Mouse (Mus musculus) left cerebral cortex, postnatal 4 days (tissue): ENCODE measurements at regions not wholly inside any gene's neighbourhood (a gene's known extent, or its start where the extent isn't known, plus 50 kb on each side); places are given as distances from the start of the nearest gene placed in this dataset.

Source experiments
- DNase-seq: peaks from one replicate; pipeline ENCODE4 v3.0.0-alpha.2; 2022
- intact Hi-C: fragments of 180-260 bp; cut with DNase I; formaldehyde crosslinking; loops from one replicate; pipeline ENCODE4 v1.15.1; 2025

- intact Hi-C loops, result no loop called here
- peak; percentile 37 for DNase-seq
Measured at GRCm38 (mm10) chr1:23214462-23215158, 112.6 kb upstream of the 4933415F23Rik start.

GRCm38 (mm10) chr1:23207843-23208242 lies 105.8 kb upstream of the 4933415F23Rik start:
- intact Hi-C loops, result no loop called here
- no peak for DNase-seq

- DNase-seq, result no peak
- intact Hi-C loops, result no loop called here
Measured at GRCm38 (mm10) chr1:23207024-23207423, 105.0 kb upstream of the 4933415F23Rik start.

GRCm38 (mm10) chr1:23202511-23203435 lies 100.7 kb upstream of the 4933415F23Rik start:
- intact Hi-C loops, result no loop called here
- DNase-seq, result no peak

GRCm38 (mm10) chr1:23200460-23200859 lies 98.4 kb upstream of the 4933415F23Rik start:
- intact Hi-C loops, result no loop called here
- no peak for DNase-seq

GRCm38 (mm10) chr1:23190316-23191005 lies 88.4 kb upstream of the 4933415F23Rik start:
- no peak for DNase-seq
- intact Hi-C loops, result no loop called here

GRCm38 (mm10) chr1:23189790-23190189 lies 87.7 kb upstream of the 4933415F23Rik start:
- intact Hi-C loops, result no loop called here
- DNase-seq, result no peak

GRCm38 (mm10) chr1:23188216-23188615 lies 86.2 kb upstream of the 4933415F23Rik start:
- intact Hi-C loops, result no loop called here
- DNase-seq, result no peak

- intact Hi-C loops, result no loop called here
- no peak for DNase-seq
Measured at GRCm38 (mm10) chr1:23187446-23188206, 85.6 kb upstream of the 4933415F23Rik start.

- intact Hi-C loops, result no loop called here
- DNase-seq, result no peak
Measured at GRCm38 (mm10) chr1:23184728-23185127, 82.7 kb upstream of the 4933415F23Rik start.

GRCm38 (mm10) chr1:23182541-23182940 lies 80.5 kb upstream of the 4933415F23Rik start:
- intact Hi-C loops, result no loop called here
- no peak for DNase-seq

GRCm38 (mm10) chr1:23178335-23178974 lies 76.4 kb upstream of the 4933415F23Rik start:
- DNase-seq, result no peak
- intact Hi-C loops, result no loop called here

- intact Hi-C loops, result no loop called here
- DNase-seq, result no peak
Measured at GRCm38 (mm10) chr1:23174022-23174421, 72.0 kb upstream of the 4933415F23Rik start.

- intact Hi-C loops, result no loop called here
- no peak for DNase-seq
Measured at GRCm38 (mm10) chr1:23173054-23173802, 71.2 kb upstream of the 4933415F23Rik start.

- intact Hi-C loops, result no loop called here
Measured at GRCm38 (mm10) chr1:23171336-23171735, 69.3 kb upstream of the 4933415F23Rik start.

GRCm38 (mm10) chr1:23170711-23171110 lies 68.7 kb upstream of the 4933415F23Rik start:
- no peak for DNase-seq
- intact Hi-C loops, result no loop called here

More at GRCm38 (mm10) chr1:23171336-23171735, 69.3 kb upstream of the 4933415F23Rik start:
- DNase-seq, result no peak

- intact Hi-C loops, result no loop called here
- no peak for DNase-seq
Measured at GRCm38 (mm10) chr1:23168504-23168903, 66.5 kb upstream of the 4933415F23Rik start.

- intact Hi-C loops, result no loop called here
- DNase-seq, result no peak
Measured at GRCm38 (mm10) chr1:23163371-23163935, 61.4 kb upstream of the 4933415F23Rik start.

GRCm38 (mm10) chr1:23162766-23163165 lies 60.7 kb upstream of the 4933415F23Rik start:
- DNase-seq, result no peak
- intact Hi-C loops, result no loop called here
